Mouse (Mus musculus): ENCODE results near the gene Btbd9.
"Not testable (repeated sequence)": the region's sequence is repeated elsewhere in the genome, so short reads cannot be mapped to it uniquely, and the experiment has no call there.

The Btbd9 gene

GRCm38 (mm10) chr17:30562770-30563169 lies 13.5 kb downstream of the Btbd9 start:
- no peak for DNase-seq (ENCODE audit: extremely low read depth, low read depth, low spot score)

GRCm38 (mm10) chr17:30559536-30559935 lies 16.8 kb downstream of the Btbd9 start:
- no peak for DNase-seq (ENCODE audit: extremely low read depth, low read depth, low spot score)

GRCm38 (mm10) chr17:30558623-30559022 lies 17.7 kb downstream of the Btbd9 start:
- DNase-seq (ENCODE audit: extremely low read depth, low read depth, low spot score): no peak

GRCm38 (mm10) chr17:30556512-30556911 lies 19.8 kb downstream of the Btbd9 start:
- no peak for DNase-seq (ENCODE audit: extremely low read depth, low read depth, low spot score)

- peak; percentile 49 for DNase-seq (ENCODE audit: extremely low read depth, low read depth, low spot score)
Observed at GRCm38 (mm10) chr17:30553027-30553937, 23.0 kb downstream of the Btbd9 start.

GRCm38 (mm10) chr17:30550774-30551107 lies 25.5 kb downstream of the Btbd9 start:
- DNase-seq (ENCODE audit: extremely low read depth, low read depth, low spot score): no peak

- DNase-seq (ENCODE audit: extremely low read depth, low read depth, low spot score): no peak
Observed at GRCm38 (mm10) chr17:30549899-30550773, 26.2 kb downstream of the Btbd9 start.

- DNase-seq (ENCODE audit: extremely low read depth, low read depth, low spot score): no peak
Observed at GRCm38 (mm10) chr17:30539098-30539497, 37.2 kb downstream of the Btbd9 start.

- DNase-seq (ENCODE audit: extremely low read depth, low read depth, low spot score): no peak
Observed at GRCm38 (mm10) chr17:30536651-30537050, 39.6 kb downstream of the Btbd9 start.

- no peak for DNase-seq (ENCODE audit: extremely low read depth, low read depth, low spot score)
Observed at GRCm38 (mm10) chr17:30533098-30533497, 43.2 kb downstream of the Btbd9 start.

- no peak for DNase-seq (ENCODE audit: extremely low read depth, low read depth, low spot score)
Observed at GRCm38 (mm10) chr17:30530542-30530940, 45.7 kb downstream of the Btbd9 start.

- no peak for DNase-seq (ENCODE audit: extremely low read depth, low read depth, low spot score)
Observed at GRCm38 (mm10) chr17:30529632-30530541, 46.4 kb downstream of the Btbd9 start.

- DNase-seq (ENCODE audit: extremely low read depth, low read depth, low spot score): no peak
Observed at GRCm38 (mm10) chr17:30525405-30526295, 50.6 kb downstream of the Btbd9 start.

GRCm38 (mm10) chr17:30524451-30524850 lies 51.8 kb downstream of the Btbd9 start:
- DNase-seq (ENCODE audit: extremely low read depth, low read depth, low spot score): no peak

- DNase-seq (ENCODE audit: extremely low read depth, low read depth, low spot score): no peak
Observed at GRCm38 (mm10) chr17:30523783-30524182, 52.5 kb downstream of the Btbd9 start.

GRCm38 (mm10) chr17:30522406-30523078 lies 53.7 kb downstream of the Btbd9 start:
- DNase-seq (ENCODE audit: extremely low read depth, low read depth, low spot score): no peak

- DNase-seq (ENCODE audit: extremely low read depth, low read depth, low spot score): not testable (repeated sequence)
Observed at GRCm38 (mm10) chr17:30519172-30519512, 57.1 kb downstream of the Btbd9 start.

GRCm38 (mm10) chr17:30518431-30519171 lies 57.7 kb downstream of the Btbd9 start:
- no peak for DNase-seq (ENCODE audit: extremely low read depth, low read depth, low spot score)
